Mouse (Mus musculus): ENCODE measurements around the gene Olfr583.

Olfr583 gene

DNA sequence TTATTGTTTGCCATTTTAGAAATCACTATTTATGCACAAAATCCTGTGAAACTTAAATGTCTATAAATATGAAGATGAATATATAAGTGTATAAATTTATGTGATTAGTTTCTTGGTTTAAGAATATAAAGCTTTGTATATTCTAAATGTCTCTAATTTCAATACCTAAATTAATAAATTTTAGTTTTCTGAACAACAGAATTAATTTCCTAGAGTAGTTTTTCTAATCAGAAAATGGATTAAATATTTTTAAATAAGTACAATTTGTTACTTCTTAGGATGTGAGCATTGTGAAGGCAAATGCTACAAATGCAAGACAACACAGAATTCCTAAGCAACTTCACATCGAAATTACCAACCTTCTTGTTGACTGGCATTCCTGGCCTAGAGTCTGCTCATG lies at the start of gene Olfr583:
Olfr583 (plus strand) TSS at position 301 of the 400 bp plus-strand sequence.
- DNase-seq (ENCODE audit: extremely low read depth, insufficient read length, low spot score): no peak

- no peak for DNase-seq (ENCODE audit: extremely low read depth, insufficient read length, low spot score)
These were observed 13.4 kb upstream of the Olfr583 start, which contains the start of gene Olfr582 for GRCm38 (mm10) chr7:103037724-103038123. TSS of gene Olfr582 (plus strand) at chr7:103038024.

GRCm38 (mm10) chr7:103081585-103081984 lies 30.5 kb downstream of the Olfr583 start, which contains the start of gene Olfr584:
TSS of gene Olfr584 (plus strand) at chr7:103081885.
- DNase-seq (ENCODE audit: extremely low read depth, insufficient read length, low spot score): no peak

DNA sequence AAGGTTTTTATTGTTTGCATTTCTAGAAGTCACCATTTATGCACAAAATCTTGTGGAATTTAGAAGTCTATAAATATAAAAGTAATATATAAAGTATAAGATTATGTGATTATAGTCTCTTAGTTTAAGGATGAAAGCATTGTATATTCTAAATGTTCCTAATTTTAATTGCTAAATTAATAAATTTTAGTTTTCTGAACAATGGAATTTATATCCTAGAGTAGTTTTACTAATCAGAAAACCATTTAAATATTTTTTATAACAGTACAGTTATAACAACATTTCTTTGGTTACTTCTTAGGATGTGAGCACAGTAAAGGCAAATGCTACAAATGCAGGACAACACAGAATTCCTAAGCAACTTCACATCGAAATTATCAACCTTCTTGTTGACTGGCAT lies 46.3 kb downstream of the Olfr583 start, which contains the start of gene Olfr585:
Olfr585 (plus strand) TSS at position 301 of the 400 bp plus-strand sequence.
- DNase-seq (ENCODE audit: extremely low read depth, insufficient read length, low spot score): no peak

All from 3134 (cell line).